Mouse (Mus musculus) megakaryocyte, embryonic 14.5 days (primary cell): ENCODE measurements around the gene Lypd4. TPM values are rescaled to one million over a fixed set of nuclear protein-coding genes. Genes with fewer than 3 reads are reported as not detected.

ENCODE experiments used
- H3K27me3 ChIP-seq: replicated peaks from 2 replicates; pipeline ENCODE3; 2012; ENCODE audit warnings: inconsistent platforms
- H3K36me3 ChIP-seq: replicated peaks from 2 replicates; pipeline ENCODE3; 2012; ENCODE audit warnings: low read length, inconsistent platforms, mixed read lengths
- H3K4me1 ChIP-seq: 2 replicates; pipeline ENCODE4 v1.6.1; 2012; ENCODE audit warnings: inconsistent platforms
- H3K4me3 ChIP-seq: replicated peaks from 2 replicates; pipeline ENCODE3; 2012; ENCODE audit warnings: moderate library complexity, mild to moderate bottlenecking, inconsistent platforms
- H3K9me3 ChIP-seq: 2 replicates; pipeline ENCODE4 v1.6.1; 2012; ENCODE audit warnings: inconsistent platforms
- FLI1 ChIP-seq: IDR thresholded peaks from 2 replicates; pipeline ENCODE4 v1.6.1; 2012; ENCODE audit warnings: low read length, inconsistent platforms, mixed read lengths
- GATA1 ChIP-seq: IDR thresholded peaks from 3 replicates; pipeline ENCODE4 v1.6.1; 2012; ENCODE audit warnings: mixed read lengths, low read length, inconsistent platforms, borderline replicate concordance
- polyA plus RNA-seq: library from polyadenylated mRNA; stranded (reverse); fragments of >175 nt; gene quantifications from 2 replicates; pipeline ENCODE4 v1.2.3, GENCODE M21; 2012; ENCODE audit warnings: low replicate concordance; ENCODE audit not compliant: insufficient read depth

Gene Lypd4
- not detected in 2 replicates for polyA plus RNA-seq

- no peak for TF ChIP-seq GATA1
- no peak for TF ChIP-seq FLI1
- Histone ChIP-seq H3K4me1 (peaks cover 24% of the 10 kb centered on the region), H3K27me3 (peaks cover 61% of the 10 kb centered on the region), H3K9me3 (peaks cover 6% of the 10 kb centered on the region), H3K4me3 (no peak within 1 kb of the TSS), H3K36me3 (no peaks in the 10 kb centered on the region)
Measured at GRCm38 (mm10) chr7:24869532-24870165, at the start of gene Lypd4, which contains the start of gene Dmrtc2. Lypd4 (minus strand) TSS chr7:24869941. Dmrtc2 (plus strand) TSS chr7:24870057.

GRCm38 (mm10) chr7:24918763-24919323 lies 49.1 kb upstream of the Lypd4 start:
- no peaks in the 10 kb centered on the region for H3K9me3 ChIP-seq
- peaks cover 74% of the 10 kb centered on the region for H3K36me3 ChIP-seq
- H3K4me1 ChIP-seq = no peaks in the 10 kb centered on the region
- no peak overlapping the region for H3K4me3 ChIP-seq
- TF ChIP-seq GATA1 (no peak), FLI1 (no peak)
- no peaks in the 10 kb centered on the region for H3K27me3 ChIP-seq

- no peak overlapping the region for H3K4me3 ChIP-seq
- no peaks in the 10 kb centered on the region for H3K9me3 ChIP-seq
- H3K36me3 ChIP-seq = peaks cover 75% of the 10 kb centered on the region
- TF ChIP-seq GATA1 (no peak), FLI1 (no peak)
- peaks cover 30% of the 10 kb centered on the region for H3K4me1 ChIP-seq
- H3K27me3 ChIP-seq = no peaks in the 10 kb centered on the region
Measured at GRCm38 (mm10) chr7:24912480-24912879, 42.7 kb upstream of the Lypd4 start.

GRCm38 (mm10) chr7:24907211-24907748 lies 37.5 kb upstream of the Lypd4 start:
- H3K9me3 ChIP-seq = no peaks in the 10 kb centered on the region
- peaks cover 68% of the 10 kb centered on the region for H3K36me3 ChIP-seq
- H3K27me3 ChIP-seq = no peaks in the 10 kb centered on the region
- H3K4me3 ChIP-seq = peak overlapping the region; percentile 18
- H3K4me1 ChIP-seq = peaks cover 54% of the 10 kb centered on the region
- no peak for TF ChIP-seq GATA1
- TF ChIP-seq FLI1 = no peak

- peaks cover 53% of the 10 kb centered on the region for H3K4me1 ChIP-seq
- no peaks in the 10 kb centered on the region for H3K9me3 ChIP-seq
- H3K27me3 ChIP-seq = no peaks in the 10 kb centered on the region
- no peak for TF ChIP-seq FLI1
- TF ChIP-seq GATA1 = no peak
- peaks cover 60% of the 10 kb centered on the region for H3K36me3 ChIP-seq
- H3K4me3 ChIP-seq = peak overlapping the region; percentile 29
Measured at GRCm38 (mm10) chr7:24906551-24906950, 36.8 kb upstream of the Lypd4 start.

GRCm38 (mm10) chr7:24904936-24905335 lies 35.2 kb upstream of the Lypd4 start:
- Histone ChIP-seq H3K4me1 (peaks cover 58% of the 10 kb centered on the region), H3K4me3 (peak overlapping the region; percentile 98), H3K9me3 (no peaks in the 10 kb centered on the region), H3K27me3 (no peaks in the 10 kb centered on the region), H3K36me3 (peaks cover 46% of the 10 kb centered on the region)
- TF ChIP-seq FLI1 = no peak
- TF ChIP-seq GATA1 = no peak

GRCm38 (mm10) chr7:24904070-24904483 lies 34.3 kb upstream of the Lypd4 start:
- H3K9me3 ChIP-seq = no peaks in the 10 kb centered on the region
- TF ChIP-seq FLI1 (no peak), GATA1 (no peak)
- H3K27me3 ChIP-seq = no peaks in the 10 kb centered on the region
- peak overlapping the region; percentile 98 for H3K4me3 ChIP-seq
- H3K4me1 ChIP-seq = peaks cover 58% of the 10 kb centered on the region
- peaks cover 37% of the 10 kb centered on the region for H3K36me3 ChIP-seq

- peak overlapping the region; percentile 98 for H3K4me3 ChIP-seq
- peaks cover 57% of the 10 kb centered on the region for H3K4me1 ChIP-seq
- TF ChIP-seq FLI1 (no peak), GATA1 (no peak)
- peaks cover 31% of the 10 kb centered on the region for H3K36me3 ChIP-seq
- H3K9me3 ChIP-seq = no peaks in the 10 kb centered on the region
- no peaks in the 10 kb centered on the region for H3K27me3 ChIP-seq
Measured at GRCm38 (mm10) chr7:24903444-24903825, 33.7 kb upstream of the Lypd4 start.

GRCm38 (mm10) chr7:24902630-24903443 lies 33.1 kb upstream of the Lypd4 start, which contains the start of gene Arhgef1:
Arhgef1 (plus strand) TSS chr7:24902912.
- Histone ChIP-seq H3K4me1 (peaks cover 53% of the 10 kb centered on the region), H3K4me3 (peak within 1 kb of the TSS; percentile 98), H3K9me3 (no peaks in the 10 kb centered on the region), H3K36me3 (peaks cover 25% of the 10 kb centered on the region), H3K27me3 (no peaks in the 10 kb centered on the region)
- TF ChIP-seq FLI1 (no peak), GATA1 (no peak)

- Histone ChIP-seq H3K9me3 (no peaks in the 10 kb centered on the region), H3K4me1 (peaks cover 53% of the 10 kb centered on the region), H3K27me3 (no peaks in the 10 kb centered on the region), H3K4me3 (peak overlapping the region; percentile 98), H3K36me3 (peaks cover 19% of the 10 kb centered on the region)
- TF ChIP-seq FLI1 = no peak
Measured at GRCm38 (mm10) chr7:24902264-24902629, 32.5 kb upstream of the Lypd4 start.
